Mouse (Mus musculus) stomach, postnatal 0 days (tissue): ENCODE measurements around the gene Tmed10.

ENCODE experiments used
- CTCF ChIP-seq: IDR thresholded peaks from 2 replicates; pipeline ENCODE4 v1.5.1; 2016; ENCODE audit warnings: antibody characterized with exemption, low read depth, mild to moderate bottlenecking, moderate library complexity
- EP300 ChIP-seq: optimal IDR thresholded peaks from 2 replicates; pipeline ENCODE3; 2016; ENCODE audit warnings: antibody characterized with exemption

- TF ChIP-seq CTCF (peak; percentile 83), EP300 (no peak)
Observed at GRCm38 (mm10) chr12:85341131-85341530, 33.5 kb downstream of the Tmed10 start.
